Mouse (Mus musculus) cerebellum, adult 9-10 months (tissue): ENCODE data around the gene Hnrnpk.
"Not testable (repeated sequence)": the region's sequence is repeated elsewhere in the genome, so short reads cannot be mapped to it uniquely, and the experiment has no call there.

ENCODE experiments used
- DNase-seq: peaks from one replicate; pipeline ENCODE4 v3.0.0; 2022

The Hnrnpk gene

DNA sequence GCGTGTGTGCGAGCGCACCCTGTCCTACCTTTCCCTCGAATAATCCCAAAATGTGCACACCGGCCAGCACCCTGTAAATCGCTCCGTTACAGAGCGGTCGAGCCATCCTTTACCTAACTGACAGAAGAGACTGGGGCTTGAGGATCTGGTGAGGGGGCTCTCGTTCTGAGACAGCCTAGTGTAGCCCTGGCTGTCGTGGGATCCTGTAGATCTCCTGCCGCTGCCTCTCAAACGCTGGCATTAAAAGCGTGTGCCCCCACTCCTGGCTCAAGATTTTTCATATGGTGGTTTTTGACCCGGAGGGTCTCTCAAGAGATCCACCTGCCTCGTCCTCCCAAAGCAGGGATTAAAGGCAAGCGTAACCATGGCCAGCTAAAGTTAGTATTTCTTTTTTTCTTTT is at the start of gene Hnrnpk:
Gene Hnrnpk (minus strand): TSS at position 101 of the 400 bp plus-strand sequence.
- not testable (repeated sequence) for DNase-seq

DNA sequence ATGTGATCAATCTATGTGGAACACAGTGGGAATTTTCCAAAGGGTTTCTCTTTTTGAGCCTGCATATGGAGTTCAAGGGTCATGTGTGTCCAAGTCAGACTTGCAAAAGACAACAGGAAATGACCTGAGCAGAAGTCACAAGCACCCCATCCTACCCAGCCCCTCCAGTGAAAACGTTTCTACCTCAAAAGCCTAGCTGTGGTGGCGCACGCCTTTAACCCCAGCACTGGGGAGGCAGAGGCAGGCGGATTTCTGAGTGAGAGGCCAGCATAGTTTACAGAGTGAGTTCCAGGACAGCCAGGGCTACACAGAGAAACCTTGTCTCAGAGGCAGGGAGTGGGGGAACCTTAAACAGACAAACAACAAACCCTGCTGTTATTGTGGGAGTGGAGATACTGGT is 49.1 kb upstream of the Hnrnpk start:
- DNase-seq: no peak

DNA sequence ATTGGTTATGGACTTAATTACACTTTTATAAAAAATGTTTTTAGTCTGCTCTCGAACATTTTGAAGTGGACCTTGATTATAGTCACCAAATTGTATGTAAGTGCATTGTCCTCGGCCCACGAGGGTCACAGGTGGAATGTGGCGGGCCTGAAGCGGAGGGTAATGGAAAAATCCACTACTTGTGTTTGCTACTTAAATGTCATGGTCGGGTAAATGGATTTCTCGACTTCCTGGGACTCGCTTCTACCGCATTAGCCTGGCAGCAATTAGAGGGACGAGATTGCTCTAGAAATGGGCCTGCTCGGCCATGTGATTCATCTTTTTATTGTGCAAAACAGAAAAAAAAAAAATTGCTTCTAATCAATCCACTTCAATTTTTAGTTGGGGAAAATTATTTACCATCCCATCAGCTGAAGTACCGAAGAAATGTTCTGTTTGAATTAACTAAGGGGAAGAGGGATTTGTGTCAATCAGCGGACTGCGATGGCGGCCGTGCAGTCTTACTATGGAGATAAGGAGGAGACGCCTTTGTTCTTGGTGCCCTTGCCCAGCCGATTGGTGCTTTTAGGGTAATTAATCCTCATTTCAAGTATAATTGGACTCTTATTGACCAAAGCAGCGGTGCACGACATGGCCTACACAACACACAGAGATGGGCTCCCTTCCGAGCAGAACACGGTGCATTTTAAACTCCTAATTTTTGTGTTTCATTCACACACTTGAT is 47.5 kb upstream of the Hnrnpk start:
- DNase-seq: no peak

DNA sequence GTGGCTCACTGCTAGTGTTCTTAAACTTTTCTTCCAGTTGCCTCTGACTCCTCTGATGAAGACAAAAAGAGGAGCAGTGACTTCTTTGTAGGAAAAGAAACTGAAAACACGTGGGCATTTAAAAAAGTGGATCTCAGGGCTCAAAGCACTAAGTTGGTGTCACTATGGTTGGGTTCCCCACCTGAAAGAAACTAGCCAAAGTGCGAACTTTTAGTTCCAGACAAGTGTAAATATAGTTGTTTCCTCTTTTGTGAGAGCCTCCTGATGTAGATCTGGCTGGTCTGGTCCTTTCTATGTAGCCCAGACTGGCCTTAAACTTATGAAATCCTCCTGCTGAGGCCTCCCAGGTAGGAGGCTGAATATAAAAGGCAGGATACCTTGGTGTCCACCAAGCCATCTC is 43.4 kb upstream of the Hnrnpk start:
- DNase-seq: no peak

DNA sequence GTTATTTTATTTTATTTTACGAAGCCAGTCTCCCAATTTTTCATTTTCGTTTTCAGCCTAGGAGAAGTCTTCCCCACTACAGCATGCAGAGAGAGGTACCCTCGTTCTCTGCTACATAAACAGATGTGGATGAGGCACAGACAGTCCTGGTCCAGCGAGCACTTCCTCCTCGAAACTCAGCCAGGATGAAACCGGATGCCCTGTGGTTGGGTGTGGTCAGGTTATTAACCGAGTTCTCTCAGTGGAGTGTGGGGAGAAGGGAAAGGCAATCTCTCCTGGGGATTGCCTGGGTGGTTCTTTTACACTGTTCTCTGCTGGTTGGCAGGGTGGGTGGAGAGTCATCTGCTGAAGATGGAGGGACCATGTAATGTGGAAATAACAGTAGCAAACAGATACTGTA is 40.6 kb upstream of the Hnrnpk start:
- DNase-seq: no peak

DNA sequence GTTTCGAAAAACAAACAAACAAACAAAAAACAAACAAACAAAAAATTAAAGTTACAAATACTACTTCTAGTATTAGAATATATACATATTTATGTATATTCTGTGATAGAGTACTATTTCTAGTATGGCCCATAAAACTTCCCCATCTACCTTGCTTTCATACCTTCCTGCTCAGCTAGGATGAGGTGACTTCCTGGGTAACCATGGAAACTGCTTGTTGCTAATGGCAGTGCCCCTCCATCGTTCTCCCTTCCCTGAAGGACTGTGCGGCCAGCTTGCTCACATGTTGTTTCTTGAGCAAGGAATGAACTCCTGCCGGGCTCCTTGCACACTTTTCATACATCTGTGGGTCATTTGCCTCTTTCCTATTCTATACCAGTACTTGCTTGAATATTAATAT is 40.2 kb upstream of the Hnrnpk start:
- DNase-seq: no peak

DNA sequence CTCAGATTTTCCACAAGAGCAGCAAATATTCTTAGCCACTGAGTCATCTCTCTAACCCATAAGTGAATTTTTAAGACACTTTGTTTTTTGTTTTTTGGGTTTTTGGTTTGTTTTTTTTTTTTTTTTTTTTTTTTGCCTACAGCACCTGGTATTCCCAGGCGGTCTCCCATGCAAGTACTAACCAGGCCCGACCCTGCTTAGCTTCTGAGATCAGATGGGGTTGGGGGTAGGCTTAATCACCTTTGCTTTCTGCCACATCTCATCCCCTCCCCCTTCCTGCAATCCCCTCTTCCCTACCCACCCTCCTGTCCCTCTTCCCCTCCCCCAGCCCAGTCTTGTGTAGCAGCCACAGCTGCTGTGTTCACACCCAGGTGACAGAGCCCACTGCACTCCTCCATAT is 36.6 kb upstream of the Hnrnpk start:
- no peak for DNase-seq

DNA sequence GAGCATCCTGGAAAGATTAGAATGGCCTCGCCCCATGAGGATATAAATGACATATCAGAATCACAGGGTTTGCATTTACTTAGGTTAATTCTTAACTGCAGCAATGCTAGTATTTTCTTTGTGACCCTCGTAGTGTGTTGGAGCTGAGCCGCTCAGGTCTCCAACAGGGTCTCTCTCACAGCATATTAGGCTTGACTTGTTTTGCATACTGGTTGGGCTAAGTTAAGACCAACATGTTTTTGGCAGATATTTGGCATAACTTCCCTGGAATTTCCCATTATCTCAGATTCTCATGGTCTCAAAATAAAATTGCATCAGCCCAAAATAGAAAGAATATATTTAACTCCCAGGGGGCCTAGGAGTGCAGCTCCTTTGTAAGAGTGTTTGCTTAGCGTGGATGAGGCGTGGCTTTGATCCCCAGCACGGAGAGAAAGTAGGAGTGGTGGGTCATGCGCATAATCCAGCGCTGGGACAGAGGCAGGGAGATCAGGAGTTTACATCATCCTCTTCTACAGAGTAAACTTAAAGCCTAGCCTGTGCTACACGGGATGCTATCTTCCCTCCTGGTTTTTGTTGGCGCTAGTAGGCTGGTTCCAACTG is 20.0 kb upstream of the Hnrnpk start:
- no peak for DNase-seq

DNA sequence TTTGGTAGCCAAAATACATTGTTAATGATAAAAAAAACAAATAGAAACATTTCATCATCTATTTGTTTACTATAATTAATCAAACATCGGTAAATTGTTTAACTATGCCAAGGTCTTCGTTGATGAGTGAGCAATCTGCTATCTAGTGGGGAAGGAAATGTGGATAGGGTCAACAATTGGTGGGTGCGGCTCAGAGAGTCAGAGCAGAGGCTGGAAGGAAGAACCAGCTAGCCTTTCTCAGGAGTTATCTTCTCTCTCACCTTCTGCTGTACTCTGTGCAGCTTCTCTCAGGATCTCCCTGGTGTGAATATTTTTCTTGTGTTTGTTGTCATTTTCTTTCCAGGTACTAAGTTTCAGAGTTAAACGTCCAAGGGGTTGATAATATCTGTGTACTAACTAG is 19.1 kb upstream of the Hnrnpk start:
- DNase-seq: no peak

DNA sequence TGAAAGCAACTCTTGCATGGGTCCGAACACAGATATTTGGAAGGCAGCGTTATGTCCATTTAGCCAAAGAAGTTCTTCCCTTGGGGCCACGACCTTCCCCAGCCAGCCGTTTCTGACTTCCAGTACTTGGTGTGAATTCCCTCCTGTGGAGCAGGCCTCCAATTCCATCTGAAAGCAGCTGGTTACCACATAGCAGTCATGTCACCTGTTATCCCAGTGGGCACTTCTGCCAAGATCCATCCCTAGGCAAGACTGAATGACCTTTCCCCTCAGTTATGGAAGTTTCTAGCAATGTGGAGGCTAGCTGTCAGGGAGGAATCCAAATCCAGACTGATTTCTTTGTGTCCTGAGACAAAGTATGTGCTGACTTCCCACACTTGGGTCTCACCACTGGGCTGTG is 17.9 kb upstream of the Hnrnpk start:
- DNase-seq: no peak

DNA sequence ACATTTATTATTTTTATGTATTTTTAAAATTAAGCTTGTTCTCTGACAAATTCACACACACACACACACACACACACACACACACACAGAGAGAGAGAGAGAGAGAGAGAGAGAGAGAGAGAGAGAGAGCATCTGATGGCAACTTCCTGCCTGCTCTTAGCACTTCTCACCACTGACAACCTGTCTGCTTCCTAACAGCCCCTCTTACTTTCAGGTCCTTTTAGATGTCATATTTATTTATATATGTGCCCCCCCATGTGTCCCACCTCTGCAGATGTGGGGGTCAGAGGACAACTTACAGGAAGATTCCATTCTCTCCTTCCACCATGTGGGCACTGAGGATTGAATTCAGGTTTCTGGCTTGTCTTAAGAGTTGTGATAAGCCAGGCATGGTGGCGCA is 16.1 kb upstream of the Hnrnpk start:
- no peak for DNase-seq

DNA sequence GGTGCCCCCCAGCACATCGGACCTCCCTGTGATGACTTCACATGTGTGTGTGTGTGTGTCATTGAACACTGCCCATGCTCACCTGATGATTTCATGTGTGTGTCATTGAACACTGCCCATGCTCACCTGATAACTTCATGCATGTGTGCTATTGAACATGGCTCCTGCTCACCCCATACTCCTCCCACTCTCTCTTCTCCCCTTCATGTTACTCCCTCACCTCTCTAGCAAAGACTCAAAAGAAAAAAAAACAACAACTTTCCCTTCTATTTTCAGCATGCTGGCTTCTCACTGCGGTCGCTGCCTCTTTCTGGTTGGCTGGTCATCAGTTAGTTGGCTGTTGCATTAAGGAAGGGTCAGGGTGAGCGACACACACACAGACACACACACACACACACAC is 15.5 kb upstream of the Hnrnpk start:
- no peak for DNase-seq

DNA sequence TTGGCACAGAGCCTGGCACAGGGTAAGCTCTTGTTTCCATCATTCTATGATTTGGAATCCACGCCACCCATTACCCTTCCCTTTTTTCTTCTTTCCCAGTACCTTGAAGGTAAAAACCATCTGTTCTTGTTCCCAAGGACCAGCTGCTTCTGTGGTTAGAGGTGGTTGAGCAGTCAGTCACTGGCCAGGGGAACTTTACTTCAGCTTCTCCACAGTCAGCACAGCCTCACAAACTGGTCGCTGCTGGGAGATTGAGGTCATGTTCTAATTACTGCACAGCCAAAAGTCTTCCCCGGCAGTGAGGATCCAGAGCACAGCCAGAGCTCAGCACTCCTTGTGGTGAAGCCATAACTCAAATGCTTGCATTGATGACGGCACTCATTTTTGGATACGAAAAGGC is 12.7 kb upstream of the Hnrnpk start:
- DNase-seq: no peak

DNA sequence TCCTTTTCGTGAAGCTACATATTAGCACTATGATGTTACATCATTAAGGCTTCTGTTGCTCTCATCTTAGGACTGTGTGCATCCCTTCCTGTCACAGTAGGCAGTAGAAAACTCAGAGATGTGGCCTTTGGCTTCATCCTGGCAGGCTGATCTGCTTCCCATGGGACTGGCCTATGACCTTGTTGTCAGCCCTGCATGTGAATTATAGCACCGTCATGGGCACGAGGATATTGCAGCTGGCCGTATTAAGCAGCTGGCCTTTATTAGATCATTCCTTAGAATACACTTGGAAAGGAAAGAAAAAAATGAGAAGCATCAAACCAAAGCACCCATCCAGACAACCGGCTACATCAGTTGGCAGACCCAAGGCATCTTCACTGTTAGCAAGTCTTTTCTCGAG is 12.2 kb upstream of the Hnrnpk start:
- no peak for DNase-seq

DNA sequence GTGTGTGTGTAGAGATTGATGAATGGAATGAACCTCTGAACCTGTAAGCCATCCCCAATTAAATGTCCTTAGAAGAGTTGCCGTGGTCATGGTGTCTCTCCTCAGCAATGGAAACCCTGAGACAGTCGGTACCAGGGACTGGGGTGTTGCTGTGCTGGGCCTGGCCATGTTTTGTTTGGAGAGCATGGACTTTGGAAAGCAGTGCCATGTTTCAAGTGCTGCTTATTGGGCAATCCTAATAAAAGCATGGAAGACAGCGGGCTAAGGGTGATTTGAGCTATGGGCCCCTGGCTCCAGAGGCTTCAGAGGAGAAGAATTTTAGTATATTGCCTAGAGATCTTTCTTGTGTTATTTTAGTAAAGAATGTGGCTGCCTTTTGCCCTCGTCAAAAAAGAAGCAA is 7.9 kb upstream of the Hnrnpk start:
- DNase-seq: no peak

DNA sequence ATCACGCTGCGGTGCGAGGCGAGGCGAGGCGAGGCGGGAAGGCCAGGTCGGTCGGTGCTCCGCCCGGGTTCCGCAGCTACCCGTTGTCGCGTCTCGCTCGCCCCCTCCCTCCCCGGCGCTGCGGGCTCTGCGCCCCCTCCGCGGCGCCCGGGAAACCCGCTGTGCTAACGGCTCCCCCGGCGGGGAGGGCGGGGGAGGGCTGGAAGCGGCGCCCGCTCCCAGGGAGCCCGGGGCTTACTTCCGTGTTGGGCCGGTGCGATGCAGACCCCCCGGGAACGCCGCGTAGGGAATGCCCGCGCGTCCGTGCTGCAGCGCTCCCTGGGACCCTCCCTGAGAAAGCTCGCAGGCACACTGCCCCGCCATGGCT is 416 bp downstream of the Hnrnpk start:
- no peak for DNase-seq

DNA sequence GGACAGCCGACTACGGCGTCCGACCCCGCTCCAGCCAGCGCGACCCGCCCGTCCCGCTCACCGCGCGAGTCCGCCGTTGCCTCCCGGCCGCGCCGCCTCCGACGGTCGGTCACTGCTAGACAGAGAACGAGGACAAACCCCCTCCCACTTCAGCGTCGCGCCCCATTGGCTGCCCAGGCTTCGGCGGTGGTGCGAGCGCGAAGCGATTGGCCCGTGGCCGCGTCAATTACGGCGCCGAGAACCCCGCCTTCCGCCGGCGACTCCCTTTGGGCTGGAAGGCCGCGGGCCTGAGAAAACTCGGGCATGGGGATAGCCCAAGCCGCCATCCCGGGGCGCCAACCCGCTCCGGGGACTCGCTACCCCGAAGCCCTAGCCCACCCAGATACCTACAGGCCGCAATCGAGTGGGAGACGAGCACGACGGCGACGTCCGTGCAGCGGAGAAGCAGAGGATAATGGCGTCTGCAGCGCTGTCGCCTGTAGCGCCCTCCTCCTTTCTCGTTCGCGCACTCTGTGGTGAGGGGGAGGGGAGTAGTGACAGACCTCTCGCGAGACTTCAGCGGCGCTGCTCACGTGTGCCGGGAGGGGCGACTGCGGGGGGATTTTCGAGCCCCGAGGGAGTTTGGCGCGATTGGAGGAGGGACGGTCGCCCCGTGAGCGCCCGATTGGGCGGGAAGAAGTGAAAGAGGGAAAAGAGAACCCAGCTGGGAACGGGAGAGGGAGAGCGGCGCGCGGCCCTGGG is 970 bp downstream of the Hnrnpk start, which contains the start of gene Rmi1:
Gene Rmi1 (plus strand): TSS at position 246 of the 741 bp plus-strand sequence.
- peak; percentile 97 for DNase-seq

DNA sequence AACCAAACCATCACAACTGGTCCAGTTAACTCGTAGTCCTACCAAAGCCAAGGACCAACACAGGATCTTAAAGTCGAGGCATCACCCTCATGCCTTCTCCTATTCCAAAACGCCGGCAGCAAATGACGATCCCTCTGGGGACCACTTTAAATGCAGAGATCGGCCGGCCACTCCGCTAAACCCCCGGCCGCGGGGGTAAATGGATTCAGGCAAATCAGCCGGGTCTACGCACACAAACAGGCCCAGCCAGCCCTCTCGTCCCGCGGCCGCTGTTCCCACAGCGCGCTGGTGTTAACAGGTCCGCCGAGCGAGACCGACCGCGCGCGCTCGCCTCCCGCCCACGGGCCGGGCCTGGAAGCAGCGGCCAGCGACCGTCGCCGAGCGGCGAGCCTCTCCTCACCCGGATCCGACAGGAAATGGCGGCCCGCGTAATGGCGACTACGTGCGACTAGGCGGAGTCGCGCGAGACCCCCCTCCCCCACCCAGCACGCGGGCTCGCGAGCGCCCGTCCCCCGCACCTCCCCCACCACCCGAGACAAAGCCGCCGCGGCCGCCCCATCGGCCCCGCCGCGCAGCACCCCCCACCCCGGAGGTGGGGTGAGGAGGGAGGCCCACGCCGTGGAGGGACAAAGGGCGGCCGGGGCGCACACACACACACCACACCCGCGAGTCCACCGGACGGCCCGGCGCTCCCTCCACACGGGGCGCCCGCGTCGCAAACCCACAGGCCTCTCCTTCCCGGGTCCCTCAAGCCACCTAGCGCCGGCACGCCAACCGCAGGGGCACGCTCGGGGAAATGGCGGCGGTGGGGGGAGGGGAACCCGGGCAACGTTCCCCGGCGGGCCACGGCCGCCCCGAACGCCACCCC is 1.8 kb downstream of the Hnrnpk start:
- peak; percentile 51 for DNase-seq

DNA sequence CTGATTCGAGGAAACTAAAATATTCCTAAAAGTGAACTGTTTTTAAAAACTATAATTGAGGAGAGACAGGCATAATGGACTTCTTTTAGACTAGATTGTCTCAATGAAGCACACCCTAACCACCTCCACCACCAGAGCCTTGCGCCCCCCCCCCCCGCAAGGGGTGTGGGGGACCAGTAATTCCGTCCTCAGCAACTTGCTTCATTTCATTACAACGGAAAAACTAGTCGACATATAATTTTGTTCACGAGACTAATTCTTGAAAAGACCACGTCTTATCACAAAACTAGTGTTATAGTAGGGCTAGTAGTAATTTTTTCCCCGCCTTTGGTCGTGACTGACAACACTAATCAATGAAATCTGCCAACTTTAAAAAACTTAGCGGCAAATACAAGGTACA is 2.6 kb downstream of the Hnrnpk start:
- DNase-seq: no peak

DNA sequence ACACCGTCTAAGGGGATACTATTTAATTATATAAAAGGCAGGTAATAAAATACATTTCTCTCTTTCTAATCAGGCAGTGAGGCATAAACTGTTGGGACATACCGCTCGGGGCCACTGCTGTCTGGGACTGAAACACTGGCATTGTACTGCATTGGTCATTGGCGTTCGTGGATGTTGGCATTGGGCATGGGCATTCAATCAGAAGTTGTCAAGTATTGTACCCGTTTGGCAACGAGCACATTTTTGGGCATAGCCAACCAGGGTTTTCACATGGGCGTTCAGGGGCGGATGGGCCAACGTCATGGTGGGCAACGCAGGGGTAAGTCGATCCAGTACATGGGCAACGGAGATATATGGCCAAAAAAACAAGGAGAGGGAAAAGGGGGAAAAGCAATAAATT is 5.5 kb downstream of the Hnrnpk start:
- DNase-seq: no peak

DNA sequence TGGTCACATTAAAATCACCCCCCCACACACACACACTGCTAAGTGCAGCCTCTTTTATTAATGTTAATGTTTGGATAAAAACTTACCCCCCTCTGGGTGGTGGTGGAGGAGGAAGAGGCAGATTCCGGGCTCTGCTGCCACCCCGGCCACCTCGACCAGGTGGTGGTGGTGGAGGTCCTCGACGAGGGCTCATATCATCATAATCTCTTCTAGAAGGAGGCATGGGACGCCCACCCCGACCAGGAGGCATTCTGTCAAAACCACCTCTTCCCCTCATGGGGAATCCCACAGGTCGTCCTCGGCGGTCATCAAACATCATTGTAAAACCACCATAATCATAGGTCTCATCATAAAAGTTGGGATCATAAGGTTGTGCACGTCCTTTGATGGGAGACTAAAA is 8.8 kb downstream of the Hnrnpk start:
- not testable (repeated sequence) for DNase-seq

DNA sequence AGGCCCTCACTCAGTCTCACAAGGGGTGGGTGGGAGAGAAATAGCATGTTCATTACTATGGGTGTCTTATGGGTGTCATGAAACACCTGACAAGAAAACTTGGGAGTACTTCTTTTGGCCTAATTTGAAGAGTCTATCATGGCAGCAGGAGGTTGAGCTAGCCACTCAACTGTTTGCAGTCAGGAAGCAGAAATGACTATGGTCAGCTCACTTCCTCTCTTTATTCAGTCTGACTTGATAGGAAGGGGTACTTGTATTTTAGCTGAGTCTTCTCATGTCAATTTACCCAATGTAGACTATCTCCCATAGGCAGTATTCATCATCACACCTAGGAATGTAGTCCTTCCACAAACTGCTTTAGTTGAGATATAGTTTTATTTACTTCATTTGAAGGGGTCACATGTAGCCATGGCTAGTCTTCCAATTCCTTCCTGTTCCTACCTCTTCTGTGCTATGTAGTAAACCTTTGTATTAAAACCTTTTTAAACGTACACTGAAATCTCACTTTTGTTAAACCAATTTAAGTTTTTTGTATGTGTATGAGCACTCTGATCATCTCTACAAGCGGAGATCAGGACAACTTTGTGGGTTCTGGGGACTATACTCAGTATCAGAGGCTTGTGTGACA is 13.7 kb downstream of the Hnrnpk start:
- DNase-seq: no peak

DNA sequence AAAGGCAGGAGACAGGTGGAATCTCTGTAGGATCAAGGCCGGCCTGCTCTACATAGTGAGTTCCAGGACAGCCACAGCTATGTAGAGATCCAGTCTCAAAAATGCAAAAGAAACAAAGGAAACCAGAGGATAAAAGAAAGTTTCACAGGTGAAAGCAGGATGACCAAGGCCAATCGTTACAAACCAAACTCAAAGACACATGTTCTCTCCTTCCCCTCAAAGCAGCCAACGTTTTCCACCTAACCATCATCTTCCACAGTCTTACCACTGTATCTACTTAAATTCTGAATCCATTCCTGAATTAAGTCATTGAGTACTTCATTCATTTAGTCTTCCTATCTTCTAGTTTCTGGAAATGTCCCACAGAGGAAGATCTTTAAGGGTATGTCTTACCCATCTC is 14.8 kb downstream of the Hnrnpk start:
- no peak for DNase-seq
